Mouse (Mus musculus): ENCODE measurements around the gene Mark4. TPM values are rescaled to one million over a fixed set of nuclear protein-coding genes. Genes with fewer than 3 reads are reported as not detected.

Gene Mark4
- polyA plus RNA-seq, 1 experiment from 2014 or later: 4.4 TPM

GRCm38 (mm10) chr7:19495521-19496213 lies 37.0 kb upstream of the Mark4 start:
- Histone ChIP-seq H3K27me3 (replicated peaks; ENCODE audit: control insufficient read depth, insufficient read depth, low read length) (peaks cover 14% of the 10 kb centered on the region), H3K4me3 (ENCODE audit: low read length) (no peak overlapping the region), H3K4me2 (ENCODE audit: low read depth, low read length) (no peak overlapping the region), H3K9ac (ENCODE audit: low read depth, low read length) (no peak overlapping the region), H3K36me3 (ENCODE audit: control insufficient read depth, insufficient read depth, low read length) (no peaks in the 10 kb centered on the region), H3K9me3 (ENCODE audit: control insufficient read depth, low read length) (no peaks in the 10 kb centered on the region), H3K4me1 (ENCODE audit: control insufficient read depth, insufficient read depth, low read length) (peaks cover 4% of the 10 kb centered on the region), H3K27ac (ENCODE audit: low read length) (no peak overlapping the region)
- WGBS: 56% methylated on average over 20 of the region's 20 CpGs
- no peak for ATAC-seq

GRCm38 (mm10) chr7:19494751-19495474 lies 36.3 kb upstream of the Mark4 start:
- Histone ChIP-seq H3K27me3 (replicated peaks; ENCODE audit: control insufficient read depth, insufficient read depth, low read length) (peaks cover 18% of the 10 kb centered on the region), H3K9me3 (ENCODE audit: control insufficient read depth, low read length) (no peaks in the 10 kb centered on the region), H3K4me2 (ENCODE audit: low read depth, low read length) (no peak overlapping the region), H3K4me3 (ENCODE audit: low read length) (no peak overlapping the region), H3K4me1 (ENCODE audit: control insufficient read depth, insufficient read depth, low read length) (peaks cover 4% of the 10 kb centered on the region), H3K9ac (ENCODE audit: low read depth, low read length) (no peak overlapping the region), H3K27ac (ENCODE audit: low read length) (no peak overlapping the region), H3K36me3 (ENCODE audit: control insufficient read depth, insufficient read depth, low read length) (no peaks in the 10 kb centered on the region)
- no peak for ATAC-seq
- WGBS: 81% methylated on average over 25 of the region's 25 CpGs

- no peak overlapping the region for H3K27ac ChIP-seq (ENCODE audit: low read length)
- ATAC-seq: 0 out of 2 replicates have a peak, but pooled peaks have one; percentile 33
- peak overlapping the region; percentile 27 for H3K4me3 ChIP-seq (ENCODE audit: low read length)
- no peaks in the 10 kb centered on the region for H3K9me3 ChIP-seq (ENCODE audit: control insufficient read depth, low read length)
- peaks cover 7% of the 10 kb centered on the region for H3K4me1 ChIP-seq (ENCODE audit: control insufficient read depth, insufficient read depth, low read length)
- H3K4me2 ChIP-seq (ENCODE audit: low read depth, low read length): peak overlapping the region; percentile 46
- H3K9ac ChIP-seq (ENCODE audit: low read depth, low read length): peak overlapping the region; percentile 43; the same call in 1 of the 2 replicates
- no peaks in the 10 kb centered on the region for H3K36me3 ChIP-seq (ENCODE audit: control insufficient read depth, insufficient read depth, low read length)
- 3% methylated on average over 26 of the region's 26 CpGs for WGBS
- peaks cover 39% of the 10 kb centered on the region for H3K27me3 ChIP-seq (replicated peaks; ENCODE audit: control insufficient read depth, insufficient read depth, low read length)
These were observed 33.1 kb upstream of the Mark4 start for GRCm38 (mm10) chr7:19491731-19492130.

GRCm38 (mm10) chr7:19489525-19489924 lies 30.9 kb upstream of the Mark4 start:
- 3% methylated on average over 31 of the region's 31 CpGs for WGBS
- peaks cover 39% of the 10 kb centered on the region for H3K27me3 ChIP-seq (replicated peaks; ENCODE audit: control insufficient read depth, insufficient read depth, low read length)
- H3K4me2 ChIP-seq (ENCODE audit: low read depth, low read length): peak overlapping the region; percentile 38
- no peaks in the 10 kb centered on the region for H3K36me3 ChIP-seq (ENCODE audit: control insufficient read depth, insufficient read depth, low read length)
- H3K27ac ChIP-seq (ENCODE audit: low read length): no peak overlapping the region
- no peaks in the 10 kb centered on the region for H3K9me3 ChIP-seq (ENCODE audit: control insufficient read depth, low read length)
- peaks cover 7% of the 10 kb centered on the region for H3K4me1 ChIP-seq (ENCODE audit: control insufficient read depth, insufficient read depth, low read length)
- peak overlapping the region; percentile 18; the same call in 1 of the 2 replicates for H3K4me3 ChIP-seq (ENCODE audit: low read length)
- H3K9ac ChIP-seq (ENCODE audit: low read depth, low read length): peak overlapping the region; percentile 35; the same call in 1 of the 2 replicates
- no peak for ATAC-seq

- 89% methylated on average over 7 of the region's 7 CpGs for WGBS
- H3K36me3 ChIP-seq (ENCODE audit: control insufficient read depth, insufficient read depth, low read length): no peaks in the 10 kb centered on the region
- ATAC-seq: no peak
These were observed 27.9 kb upstream of the Mark4 start for GRCm38 (mm10) chr7:19486549-19486948.

GRCm38 (mm10) chr7:19485488-19485887 lies 26.9 kb upstream of the Mark4 start:
- Histone ChIP-seq H3K36me3 (ENCODE audit: control insufficient read depth, insufficient read depth, low read length) (no peaks in the 10 kb centered on the region), H3K27me3 (replicated peaks; ENCODE audit: control insufficient read depth, insufficient read depth, low read length) (peaks cover 23% of the 10 kb centered on the region), H3K27ac (ENCODE audit: low read length) (no peak overlapping the region), H3K9me3 (ENCODE audit: control insufficient read depth, low read length) (no peaks in the 10 kb centered on the region), H3K4me1 (ENCODE audit: control insufficient read depth, insufficient read depth, low read length) (0 out of 2 replicates have a peak, but pooled peaks cover 3% of the 10 kb centered on the region), H3K4me3 (ENCODE audit: low read length) (no peak overlapping the region), H3K4me2 (ENCODE audit: low read depth, low read length) (no peak overlapping the region), H3K9ac (ENCODE audit: low read depth, low read length) (no peak overlapping the region)
- 85% methylated on average over 1 of the region's 1 CpGs for WGBS
- ATAC-seq: no peak

More at GRCm38 (mm10) chr7:19486549-19486948, 27.9 kb upstream of the Mark4 start:
- Histone ChIP-seq H3K9me3 (ENCODE audit: control insufficient read depth, low read length) (no peaks in the 10 kb centered on the region), H3K4me2 (ENCODE audit: low read depth, low read length) (no peak overlapping the region), H3K9ac (ENCODE audit: low read depth, low read length) (no peak overlapping the region), H3K4me1 (ENCODE audit: control insufficient read depth, insufficient read depth, low read length) (0 out of 2 replicates have a peak, but pooled peaks cover 3% of the 10 kb centered on the region), H3K27ac (ENCODE audit: low read length) (no peak overlapping the region), H3K4me3 (ENCODE audit: low read length) (no peak overlapping the region), H3K27me3 (replicated peaks; ENCODE audit: control insufficient read depth, insufficient read depth, low read length) (peaks cover 33% of the 10 kb centered on the region)

GRCm38 (mm10) chr7:19483281-19483680 lies 24.7 kb upstream of the Mark4 start:
- H3K4me2 ChIP-seq (ENCODE audit: low read depth, low read length): no peak overlapping the region
- no peak overlapping the region for H3K4me3 ChIP-seq (ENCODE audit: low read length)
- no peaks in the 10 kb centered on the region for H3K9me3 ChIP-seq (ENCODE audit: control insufficient read depth, low read length)
- no peaks in the 10 kb centered on the region for H3K36me3 ChIP-seq (ENCODE audit: control insufficient read depth, insufficient read depth, low read length)
- ATAC-seq: no peak
- peaks cover 5% of the 10 kb centered on the region; the same call in 1 of the 2 replicates for H3K27me3 ChIP-seq (replicated peaks; ENCODE audit: control insufficient read depth, insufficient read depth, low read length)
- H3K27ac ChIP-seq (ENCODE audit: low read length): no peak overlapping the region
- WGBS: 78% methylated on average over 8 of the region's 8 CpGs
- H3K4me1 ChIP-seq (ENCODE audit: control insufficient read depth, insufficient read depth, low read length): no peaks in the 10 kb centered on the region
- H3K9ac ChIP-seq (ENCODE audit: low read depth, low read length): no peak overlapping the region

GRCm38 (mm10) chr7:19477624-19478384 lies 19.2 kb upstream of the Mark4 start:
- Histone ChIP-seq H3K9me3 (ENCODE audit: control insufficient read depth, low read length) (no peaks in the 10 kb centered on the region), H3K27me3 (replicated peaks; ENCODE audit: control insufficient read depth, insufficient read depth, low read length) (peaks cover 14% of the 10 kb centered on the region), H3K4me1 (ENCODE audit: control insufficient read depth, insufficient read depth, low read length) (0 out of 2 replicates have a peak, but pooled peaks cover 3% of the 10 kb centered on the region), H3K9ac (ENCODE audit: low read depth, low read length) (no peak overlapping the region), H3K4me3 (ENCODE audit: low read length) (no peak overlapping the region), H3K27ac (ENCODE audit: low read length) (no peak overlapping the region), H3K36me3 (ENCODE audit: control insufficient read depth, insufficient read depth, low read length) (no peaks in the 10 kb centered on the region), H3K4me2 (ENCODE audit: low read depth, low read length) (no peak overlapping the region)
- no peak for ATAC-seq
- WGBS: 25% methylated on average over 14 of the region's 14 CpGs

GRCm38 (mm10) chr7:19477084-19477483 lies 18.5 kb upstream of the Mark4 start:
- WGBS: 65% methylated on average over 2 of the region's 2 CpGs
- Histone ChIP-seq H3K27ac (ENCODE audit: low read length) (no peak overlapping the region), H3K9ac (ENCODE audit: low read depth, low read length) (no peak overlapping the region), H3K4me2 (ENCODE audit: low read depth, low read length) (no peak overlapping the region), H3K36me3 (ENCODE audit: control insufficient read depth, insufficient read depth, low read length) (no peaks in the 10 kb centered on the region), H3K9me3 (ENCODE audit: control insufficient read depth, low read length) (no peaks in the 10 kb centered on the region), H3K4me3 (ENCODE audit: low read length) (no peak overlapping the region), H3K27me3 (replicated peaks; ENCODE audit: control insufficient read depth, insufficient read depth, low read length) (peaks cover 22% of the 10 kb centered on the region), H3K4me1 (ENCODE audit: control insufficient read depth, insufficient read depth, low read length) (0 out of 2 replicates have a peak, but pooled peaks cover 3% of the 10 kb centered on the region)
- ATAC-seq: no peak
